Mouse (Mus musculus): ENCODE data around the gene Arl14. TPM values are rescaled to one million over a fixed set of nuclear protein-coding genes. Genes with fewer than 3 reads are reported as not detected.

The Arl14 gene
- 1.4 and 1.6 TPM in 2 replicates for polyA plus RNA-seq (2015; fragmentation: Nextera tagmentation; extraction: Ambion mirVana)

DNA sequence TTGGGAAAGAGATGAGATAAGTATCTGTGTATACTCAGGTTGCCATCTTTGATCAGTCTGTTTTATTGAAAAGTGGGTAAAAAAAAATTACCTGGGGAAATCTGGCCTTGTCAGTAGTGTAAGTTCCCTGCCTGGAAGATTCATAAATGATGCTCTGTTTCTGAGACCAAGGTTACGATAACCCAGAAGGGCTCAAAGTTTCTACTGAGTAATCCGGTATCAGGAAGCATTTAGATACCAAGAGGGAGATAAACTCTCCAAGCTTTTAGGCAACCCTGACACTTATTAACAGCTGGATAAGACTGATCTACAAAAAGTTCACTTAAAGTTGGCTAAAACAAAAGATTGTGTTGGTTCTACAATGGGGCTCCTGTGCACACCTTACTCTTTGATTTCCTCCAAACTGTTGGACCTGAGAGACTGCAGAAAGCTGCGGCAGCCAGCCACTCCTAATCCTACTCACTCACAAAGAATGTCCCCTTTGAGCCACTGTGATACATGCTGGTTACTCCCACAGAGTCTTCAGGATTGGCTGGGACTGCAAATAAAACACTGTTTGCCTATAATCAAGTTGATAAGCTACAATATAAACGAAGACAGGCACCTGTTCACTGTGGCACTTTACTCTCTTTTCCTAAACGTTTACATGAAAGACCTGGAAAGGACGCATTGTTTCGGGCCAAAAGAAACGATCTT is at the start of gene Arl14:
TSS of gene Arl14 (plus strand) at position 614 of the 696 bp plus-strand sequence.
- Histone ChIP-seq H3K27me3 (replicated peaks; ENCODE audit: control insufficient read depth, insufficient read depth, low read length) (no peaks in the 10 kb centered on the region), H3K27ac (ENCODE audit: low read length) (no peak within 1 kb of the TSS), H3K9me3 (ENCODE audit: control insufficient read depth, low read length) (no peaks in the 10 kb centered on the region), H3K9ac (ENCODE audit: low read depth, low read length) (no peak within 1 kb of the TSS), H3K4me3 (ENCODE audit: low read length) (peak within 1 kb of the TSS; percentile 11), H3K4me1 (ENCODE audit: control insufficient read depth, insufficient read depth, low read length) (no peaks in the 10 kb centered on the region), H3K4me2 (ENCODE audit: low read depth, low read length) (peak within 1 kb of the TSS; percentile 39), H3K36me3 (ENCODE audit: control insufficient read depth, insufficient read depth, low read length) (no peaks in the 10 kb centered on the region)
- ATAC-seq: peak; percentile 89
- 40% methylated on average over 8 of the region's 8 CpGs for WGBS

DNA sequence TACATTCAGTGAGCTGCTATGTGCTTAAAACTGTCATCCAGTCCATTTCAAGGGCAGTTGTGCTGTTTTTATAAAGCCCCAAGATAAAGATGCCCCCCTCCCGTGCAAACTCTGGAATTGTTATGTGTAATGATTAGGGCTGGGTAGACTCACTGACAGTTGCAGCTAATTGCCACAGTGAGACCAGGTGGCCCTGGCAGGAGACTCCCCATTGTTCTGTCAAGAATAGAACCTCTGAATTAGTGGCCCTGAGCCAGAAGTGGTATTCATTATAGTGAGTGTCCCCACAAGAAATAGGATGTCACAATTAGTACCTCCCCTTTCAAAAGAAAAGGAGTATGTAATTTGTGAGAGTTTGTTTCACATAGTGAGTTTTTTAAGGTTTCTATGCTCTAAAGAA is 47.0 kb upstream of the Arl14 start:
- no peaks in the 10 kb centered on the region for H3K9me3 ChIP-seq (ENCODE audit: control insufficient read depth, low read length)
- ATAC-seq: no peak
- H3K9ac ChIP-seq (ENCODE audit: low read depth, low read length): no peak overlapping the region
- WGBS: 12% methylated on average over 1 of the region's 1 CpGs
- H3K4me1 ChIP-seq (ENCODE audit: control insufficient read depth, insufficient read depth, low read length): no peaks in the 10 kb centered on the region
- H3K4me3 ChIP-seq (ENCODE audit: low read length): no peak overlapping the region
- H3K27ac ChIP-seq (ENCODE audit: low read length): no peak overlapping the region
- no peak overlapping the region for H3K4me2 ChIP-seq (ENCODE audit: low read depth, low read length)
- no peaks in the 10 kb centered on the region for H3K36me3 ChIP-seq (ENCODE audit: control insufficient read depth, insufficient read depth, low read length)
- H3K27me3 ChIP-seq (replicated peaks; ENCODE audit: control insufficient read depth, insufficient read depth, low read length): no peaks in the 10 kb centered on the region

DNA sequence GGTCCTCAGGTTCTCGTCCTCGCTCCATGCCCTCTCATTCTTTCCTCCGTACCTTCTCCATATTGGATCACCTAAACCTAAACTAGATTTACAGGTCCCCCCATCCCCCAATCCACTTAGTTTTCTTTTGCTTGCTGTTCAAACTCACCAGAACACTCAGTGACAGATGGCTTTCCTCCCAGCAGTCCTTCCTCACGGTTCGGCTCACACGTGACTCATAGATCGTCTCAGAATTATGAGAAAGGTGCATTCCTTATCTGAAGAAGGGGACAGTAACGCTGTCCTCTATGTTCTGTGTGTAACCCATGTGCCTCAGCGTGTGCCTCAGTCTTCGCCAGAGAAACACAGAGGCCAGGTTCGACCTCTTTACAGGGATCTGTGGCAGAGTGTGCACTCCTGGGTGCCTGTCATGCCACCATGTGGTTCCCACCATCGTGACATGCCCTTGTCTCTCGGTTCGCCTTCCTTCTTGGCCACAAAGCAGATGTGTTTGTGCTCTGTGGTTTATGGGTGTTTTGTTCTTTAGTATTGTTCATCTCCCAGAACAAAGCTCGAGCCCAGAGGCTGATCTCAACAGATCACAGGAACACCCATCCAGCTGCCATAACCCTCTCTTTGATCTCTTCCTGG is 44.9 kb upstream of the Arl14 start:
- Histone ChIP-seq H3K4me3 (ENCODE audit: low read length) (no peak overlapping the region), H3K4me2 (ENCODE audit: low read depth, low read length) (no peak overlapping the region), H3K36me3 (ENCODE audit: control insufficient read depth, insufficient read depth, low read length) (no peaks in the 10 kb centered on the region), H3K9me3 (ENCODE audit: control insufficient read depth, low read length) (no peaks in the 10 kb centered on the region), H3K27ac (ENCODE audit: low read length) (no peak overlapping the region), H3K27me3 (replicated peaks; ENCODE audit: control insufficient read depth, insufficient read depth, low read length) (no peaks in the 10 kb centered on the region), H3K9ac (ENCODE audit: low read depth, low read length) (no peak overlapping the region), H3K4me1 (ENCODE audit: control insufficient read depth, insufficient read depth, low read length) (no peaks in the 10 kb centered on the region)
- 80% methylated on average over 15 of the region's 15 CpGs for WGBS
- no peak for ATAC-seq

DNA sequence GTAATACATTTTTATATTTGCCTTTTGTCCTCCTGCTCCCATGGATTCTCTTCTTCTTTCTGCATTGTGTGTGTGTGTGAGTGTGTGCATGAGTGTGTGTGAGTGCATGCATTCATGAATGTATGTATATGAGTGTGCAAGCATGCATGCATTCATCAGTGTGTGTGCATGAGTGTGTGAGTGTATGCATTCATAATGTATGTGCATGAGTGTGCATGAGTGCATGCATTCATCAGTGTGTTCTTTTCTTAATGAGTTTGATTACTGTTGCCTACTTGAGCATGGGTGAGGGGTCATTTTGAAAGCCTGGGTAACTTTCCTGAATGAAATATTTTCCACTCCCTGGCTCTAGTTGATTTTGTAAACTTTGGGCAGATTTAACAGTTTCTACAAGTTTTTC is 44.3 kb upstream of the Arl14 start:
- Histone ChIP-seq H3K4me3 (ENCODE audit: low read length) (no peak overlapping the region), H3K4me2 (ENCODE audit: low read depth, low read length) (no peak overlapping the region), H3K27me3 (replicated peaks; ENCODE audit: control insufficient read depth, insufficient read depth, low read length) (no peaks in the 10 kb centered on the region), H3K9me3 (ENCODE audit: control insufficient read depth, low read length) (no peaks in the 10 kb centered on the region), H3K4me1 (ENCODE audit: control insufficient read depth, insufficient read depth, low read length) (no peaks in the 10 kb centered on the region), H3K9ac (ENCODE audit: low read depth, low read length) (no peak overlapping the region), H3K27ac (ENCODE audit: low read length) (no peak overlapping the region), H3K36me3 (ENCODE audit: control insufficient read depth, insufficient read depth, low read length) (no peaks in the 10 kb centered on the region)
- no peak for ATAC-seq

DNA sequence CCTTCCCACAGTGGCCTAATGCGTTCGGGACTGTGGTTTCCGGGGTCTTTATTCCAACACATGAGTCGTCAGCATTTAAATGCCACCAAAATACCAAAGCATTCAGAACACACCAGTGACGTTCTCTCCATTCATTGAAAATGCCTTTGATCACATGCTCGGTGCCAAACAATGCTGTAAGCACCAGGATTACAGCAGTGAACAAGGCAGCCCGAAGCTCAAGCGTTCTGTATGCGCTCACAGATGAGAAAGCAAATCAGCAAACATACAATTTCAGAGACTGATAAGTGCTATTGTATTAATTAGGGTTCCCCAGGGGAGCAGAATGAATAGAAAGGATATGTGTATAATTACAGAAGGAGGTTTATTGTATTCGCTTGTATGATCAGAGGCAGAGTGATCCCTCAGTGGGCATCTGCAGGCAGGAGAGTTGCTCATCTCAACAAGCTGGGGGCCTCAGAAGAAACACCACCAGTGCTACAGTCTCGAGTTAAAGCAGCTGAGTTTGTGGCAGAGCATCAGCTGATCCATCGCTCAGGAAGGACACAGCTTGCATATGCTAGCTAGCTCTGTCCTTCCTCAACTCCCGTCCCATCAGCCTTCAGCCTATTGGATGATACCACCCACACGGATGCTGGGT is 43.7 kb upstream of the Arl14 start:
- no peak overlapping the region for H3K27ac ChIP-seq (ENCODE audit: low read length)
- H3K4me3 ChIP-seq (ENCODE audit: low read length): no peak overlapping the region
- no peak for ATAC-seq
- no peak overlapping the region for H3K9ac ChIP-seq (ENCODE audit: low read depth, low read length)
- WGBS: 82% methylated on average over 14 of the region's 14 CpGs
- no peaks in the 10 kb centered on the region for H3K36me3 ChIP-seq (ENCODE audit: control insufficient read depth, insufficient read depth, low read length)
- H3K4me1 ChIP-seq (ENCODE audit: control insufficient read depth, insufficient read depth, low read length): no peaks in the 10 kb centered on the region
- H3K27me3 ChIP-seq (replicated peaks; ENCODE audit: control insufficient read depth, insufficient read depth, low read length): no peaks in the 10 kb centered on the region
- H3K9me3 ChIP-seq (ENCODE audit: control insufficient read depth, low read length): no peaks in the 10 kb centered on the region
- no peak overlapping the region for H3K4me2 ChIP-seq (ENCODE audit: low read depth, low read length)

DNA sequence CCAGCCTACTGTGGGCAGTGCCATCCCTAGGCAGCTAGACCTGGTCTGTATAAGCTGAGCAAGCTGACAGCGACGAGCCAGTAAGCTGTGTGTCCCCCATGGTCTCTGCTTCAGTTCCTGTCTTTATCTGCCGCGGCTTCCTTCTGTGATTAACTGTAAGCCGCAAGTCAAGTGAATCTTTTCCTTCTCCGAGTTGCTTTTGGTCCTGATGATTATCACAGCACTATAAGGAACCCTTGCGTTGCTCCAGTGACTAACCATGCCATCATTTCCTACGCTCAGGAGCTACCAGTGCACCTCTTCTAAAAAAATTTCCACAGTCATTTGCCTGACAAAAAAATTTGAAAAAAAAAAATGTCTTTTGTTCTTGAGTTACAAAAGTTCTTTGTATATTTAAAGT is 40.7 kb upstream of the Arl14 start:
- Histone ChIP-seq H3K4me2 (ENCODE audit: low read depth, low read length) (no peak overlapping the region), H3K4me1 (ENCODE audit: control insufficient read depth, insufficient read depth, low read length) (no peaks in the 10 kb centered on the region), H3K4me3 (ENCODE audit: low read length) (no peak overlapping the region), H3K27ac (ENCODE audit: low read length) (no peak overlapping the region), H3K27me3 (replicated peaks; ENCODE audit: control insufficient read depth, insufficient read depth, low read length) (no peaks in the 10 kb centered on the region), H3K9ac (ENCODE audit: low read depth, low read length) (no peak overlapping the region), H3K36me3 (ENCODE audit: control insufficient read depth, insufficient read depth, low read length) (no peaks in the 10 kb centered on the region), H3K9me3 (ENCODE audit: control insufficient read depth, low read length) (no peaks in the 10 kb centered on the region)
- 89% methylated on average over 8 of the region's 8 CpGs for WGBS
- no peak for ATAC-seq

DNA sequence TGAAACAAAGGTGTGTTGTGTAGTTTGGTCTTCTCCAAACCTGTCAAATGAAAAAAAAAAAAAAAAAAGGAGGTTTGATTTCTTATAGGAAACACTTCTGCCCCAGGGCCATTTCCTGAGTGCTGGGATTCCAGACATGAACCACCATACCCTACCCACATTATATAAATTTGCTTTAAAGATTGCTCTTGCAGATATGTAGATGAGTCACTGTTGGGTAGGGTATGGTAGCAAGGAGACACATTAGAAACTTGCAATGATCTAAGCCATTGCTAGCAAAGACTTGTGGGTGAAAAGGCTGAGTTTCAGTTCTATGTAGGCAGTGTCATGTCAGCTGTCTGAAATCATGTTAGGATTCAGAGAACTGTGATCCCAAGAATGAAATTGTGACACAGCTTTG is 40.0 kb upstream of the Arl14 start:
- H3K27ac ChIP-seq (ENCODE audit: low read length): no peak overlapping the region
- no peaks in the 10 kb centered on the region for H3K27me3 ChIP-seq (replicated peaks; ENCODE audit: control insufficient read depth, insufficient read depth, low read length)
- H3K4me1 ChIP-seq (ENCODE audit: control insufficient read depth, insufficient read depth, low read length): no peaks in the 10 kb centered on the region
- no peak overlapping the region for H3K9ac ChIP-seq (ENCODE audit: low read depth, low read length)
- no peaks in the 10 kb centered on the region for H3K36me3 ChIP-seq (ENCODE audit: control insufficient read depth, insufficient read depth, low read length)
- H3K4me2 ChIP-seq (ENCODE audit: low read depth, low read length): no peak overlapping the region
- ATAC-seq: no peak
- H3K4me3 ChIP-seq (ENCODE audit: low read length): no peak overlapping the region
- no peaks in the 10 kb centered on the region for H3K9me3 ChIP-seq (ENCODE audit: control insufficient read depth, low read length)

DNA sequence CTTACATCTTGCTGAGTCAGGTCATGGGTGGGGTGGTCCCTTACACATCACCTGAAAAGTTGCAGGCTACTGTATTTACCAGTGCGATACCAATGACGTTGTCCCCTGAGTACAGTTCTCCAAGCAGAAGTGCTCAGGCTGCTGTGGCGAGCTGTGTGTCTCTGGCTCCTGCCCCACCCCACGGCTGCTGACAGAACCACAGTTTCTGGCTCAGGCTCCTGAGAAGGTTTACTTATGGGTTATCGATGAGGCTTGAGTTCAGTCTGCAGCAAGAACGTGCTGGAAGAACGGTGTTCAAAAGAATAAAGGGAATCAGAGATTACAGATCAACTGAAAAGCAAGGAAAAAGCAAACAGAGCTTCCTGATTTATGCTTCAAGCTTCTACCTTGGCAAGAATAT is 37.0 kb upstream of the Arl14 start:
- Histone ChIP-seq H3K27me3 (replicated peaks; ENCODE audit: control insufficient read depth, insufficient read depth, low read length) (no peaks in the 10 kb centered on the region), H3K4me2 (ENCODE audit: low read depth, low read length) (no peak overlapping the region), H3K4me1 (ENCODE audit: control insufficient read depth, insufficient read depth, low read length) (no peaks in the 10 kb centered on the region), H3K4me3 (ENCODE audit: low read length) (no peak overlapping the region), H3K9ac (ENCODE audit: low read depth, low read length) (no peak overlapping the region), H3K27ac (ENCODE audit: low read length) (no peak overlapping the region), H3K9me3 (ENCODE audit: control insufficient read depth, low read length) (no peaks in the 10 kb centered on the region), H3K36me3 (ENCODE audit: control insufficient read depth, insufficient read depth, low read length) (no peaks in the 10 kb centered on the region)
- 70% methylated on average over 7 of the region's 7 CpGs for WGBS
- ATAC-seq: no peak

DNA sequence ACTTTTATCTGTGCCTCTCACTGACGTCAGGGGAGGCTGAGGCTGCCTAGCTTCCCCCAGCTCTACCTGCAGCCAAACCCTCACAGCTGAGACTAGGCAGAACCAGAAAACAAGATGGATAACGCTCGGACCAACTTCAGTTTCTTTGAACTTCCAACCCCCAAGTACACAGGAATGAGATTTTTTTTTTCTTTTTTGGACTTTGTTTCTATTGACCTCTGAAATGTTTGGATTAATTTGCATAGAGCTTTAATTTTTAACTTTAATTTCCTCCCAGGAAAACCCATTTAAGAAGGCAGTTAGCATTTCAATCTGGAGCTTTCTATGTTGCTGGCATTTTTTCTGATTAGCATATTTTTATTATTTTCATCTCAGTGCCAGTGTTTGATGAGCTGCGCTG is 36.2 kb upstream of the Arl14 start:
- WGBS: 68% methylated on average over 4 of the region's 4 CpGs
- Histone ChIP-seq H3K4me2 (ENCODE audit: low read depth, low read length) (no peak overlapping the region), H3K27me3 (replicated peaks; ENCODE audit: control insufficient read depth, insufficient read depth, low read length) (no peaks in the 10 kb centered on the region), H3K4me3 (ENCODE audit: low read length) (no peak overlapping the region), H3K9ac (ENCODE audit: low read depth, low read length) (no peak overlapping the region), H3K27ac (ENCODE audit: low read length) (no peak overlapping the region), H3K4me1 (ENCODE audit: control insufficient read depth, insufficient read depth, low read length) (no peaks in the 10 kb centered on the region), H3K36me3 (ENCODE audit: control insufficient read depth, insufficient read depth, low read length) (no peaks in the 10 kb centered on the region), H3K9me3 (ENCODE audit: control insufficient read depth, low read length) (no peaks in the 10 kb centered on the region)
- no peak for ATAC-seq
